Mouse (Mus musculus): Measurements from ENCODE around the gene Ahcyl2. TPM values are rescaled to one million over a fixed set of nuclear protein-coding genes. Genes with fewer than 3 reads are reported as not detected.

Ahcyl2 gene
- total RNA-seq, 4 experiments from 2014 or later, result 14.2 to 19.6 (median 17.2) TPM

- peak; percentile 23 for DNase-seq (ENCODE audit: low spot score)
These were observed 1.1 kb downstream of the Ahcyl2 start for GRCm38 (mm10) chr6:29768791-29769441.

- DNase-seq (ENCODE audit: low spot score), result no peak
These were observed 3.0 kb downstream of the Ahcyl2 start for GRCm38 (mm10) chr6:29770672-29771321.

GRCm38 (mm10) chr6:29772236-29772635, 4.4 kb downstream of the Ahcyl2 start:
- DNase-seq (ENCODE audit: low spot score), result no peak

GRCm38 (mm10) chr6:29774161-29774560, 6.3 kb downstream of the Ahcyl2 start:
- DNase-seq (ENCODE audit: low spot score), result no peak

- DNase-seq (ENCODE audit: low spot score), result no peak
These were observed 7.8 kb downstream of the Ahcyl2 start for GRCm38 (mm10) chr6:29775609-29776008.

GRCm38 (mm10) chr6:29776542-29777237, 8.9 kb downstream of the Ahcyl2 start:
- no peak for DNase-seq (ENCODE audit: low spot score)

- DNase-seq (ENCODE audit: low spot score), result no peak
These were observed 9.4 kb downstream of the Ahcyl2 start for GRCm38 (mm10) chr6:29777238-29777555.

GRCm38 (mm10) chr6:29780082-29780481, 12.3 kb downstream of the Ahcyl2 start:
- no peak for DNase-seq (ENCODE audit: low spot score)

GRCm38 (mm10) chr6:29780571-29780970, 12.8 kb downstream of the Ahcyl2 start:
- DNase-seq (ENCODE audit: low spot score), result no peak

GRCm38 (mm10) chr6:29782239-29782638, 14.4 kb downstream of the Ahcyl2 start:
- DNase-seq (ENCODE audit: low spot score), result no peak

- DNase-seq (ENCODE audit: low spot score), result no peak
These were observed 16.1 kb downstream of the Ahcyl2 start for GRCm38 (mm10) chr6:29783960-29784359.

- DNase-seq (ENCODE audit: low spot score), result no peak
These were observed 16.7 kb downstream of the Ahcyl2 start for GRCm38 (mm10) chr6:29784413-29785021.

- DNase-seq (ENCODE audit: low spot score), result peak; percentile 16
These were observed 17.9 kb downstream of the Ahcyl2 start for GRCm38 (mm10) chr6:29785759-29786158.

- no peak for DNase-seq (ENCODE audit: low spot score)
These were observed 21.1 kb downstream of the Ahcyl2 start for GRCm38 (mm10) chr6:29788779-29789350.

- no peak for DNase-seq (ENCODE audit: low spot score)
These were observed 22.3 kb downstream of the Ahcyl2 start for GRCm38 (mm10) chr6:29790014-29790698.

GRCm38 (mm10) chr6:29793520-29793919, 25.7 kb downstream of the Ahcyl2 start:
- no peak for DNase-seq (ENCODE audit: low spot score)

GRCm38 (mm10) chr6:29794582-29794981, 26.8 kb downstream of the Ahcyl2 start:
- peak; percentile 23 for DNase-seq (ENCODE audit: low spot score)

GRCm38 (mm10) chr6:29802979-29803378, 35.2 kb downstream of the Ahcyl2 start:
- no peak for DNase-seq (ENCODE audit: low spot score)

GRCm38 (mm10) chr6:29804006-29804405, 36.2 kb downstream of the Ahcyl2 start:
- no peak for DNase-seq (ENCODE audit: low spot score)

GRCm38 (mm10) chr6:29805381-29805780, 37.6 kb downstream of the Ahcyl2 start:
- no peak for DNase-seq (ENCODE audit: low spot score)

- no peak for DNase-seq (ENCODE audit: low spot score)
These were observed 44.3 kb downstream of the Ahcyl2 start for GRCm38 (mm10) chr6:29812076-29812475.

- no peak for DNase-seq (ENCODE audit: low spot score)
These were observed 44.8 kb downstream of the Ahcyl2 start for GRCm38 (mm10) chr6:29812651-29813050.
